Mouse (Mus musculus): ENCODE data around the gene Rpn1. TPM values are rescaled to one million over a fixed set of nuclear protein-coding genes. Genes with fewer than 3 reads are reported as not detected.

Gene Rpn1
- polyA plus RNA-seq, 1 experiment from 2014 or later = 279 TPM

Small RNA genes lying within 50 kb of the gene (microRNA-seq; reads per million reads assigned to microRNA genes)
- gene Mir6376 = not detected

Other genes with a start within 250 kb of the Rpn1 start
- gene Gm45140, start 248.7 kb upstream of the Rpn1 start, polyA plus RNA-seq (2014; fragmentation: Nextera tagmentation; extraction: Ambion mirVana) = 1.2 and 2.4 TPM in 2 replicates
- gene Isy1, start 245.7 kb upstream of the Rpn1 start, polyA plus RNA-seq (2014; fragmentation: Nextera tagmentation; extraction: Ambion mirVana) = 34.1 and 37.8 TPM in 2 replicates
- gene Cnbp, start 233.4 kb upstream of the Rpn1 start, polyA plus RNA-seq (2014; fragmentation: Nextera tagmentation; extraction: Ambion mirVana) = 808 and 818 TPM in 2 replicates
- 148 and 158 TPM in 2 replicates for gene Copg1, start 196.7 kb upstream of the Rpn1 start, polyA plus RNA-seq (2014; fragmentation: Nextera tagmentation; extraction: Ambion mirVana)
- gene Hmces, start 170.5 kb upstream of the Rpn1 start, polyA plus RNA-seq (2014; fragmentation: Nextera tagmentation; extraction: Ambion mirVana) = 56.0 and 58.2 TPM in 2 replicates
- 20.5 and 27.0 TPM in 2 replicates for gene H1fx, start 102.8 kb upstream of the Rpn1 start, polyA plus RNA-seq (2014; fragmentation: Nextera tagmentation; extraction: Ambion mirVana)
- 342 and 365 TPM in 2 replicates for gene Rab7, start 39.2 kb upstream of the Rpn1 start, polyA plus RNA-seq (2014; fragmentation: Nextera tagmentation; extraction: Ambion mirVana)
- gene Gata2, start 109.4 kb downstream of the Rpn1 start, polyA plus RNA-seq (2014; fragmentation: Nextera tagmentation; extraction: Ambion mirVana) = 1.5 and 1.6 TPM in 2 replicates
- gene Dnajb8, start 137.8 kb downstream of the Rpn1 start, polyA plus RNA-seq (2014; fragmentation: Nextera tagmentation; extraction: Ambion mirVana) = not detected in 2 replicates

Data from forebrain, embryonic 14.5 days (tissue).